Mouse (Mus musculus) E14TG2a.4 (cell line): ENCODE measurements at regions not wholly inside any gene's neighbourhood (a gene's known extent, or its start where the extent isn't known, plus 50 kb on each side); places are given as distances from the start of the nearest gene placed in this dataset.

Experiments
- CTCF ChIP-seq: conservative IDR thresholded peaks from 2 replicates; pipeline ENCODE4 v1.5.1; 2014; ENCODE audit warnings: low read length
- NANOG ChIP-seq: IDR thresholded peaks from 2 replicates; pipeline ENCODE4 v1.6.1; 2014; ENCODE audit warnings: borderline replicate concordance, low read length, mixed read lengths
- POU5F1 ChIP-seq: IDR thresholded peaks from 2 replicates; pipeline ENCODE4 v1.6.1; 2014; ENCODE audit warnings: low read length, borderline replicate concordance

- TF ChIP-seq CTCF (no peak), POU5F1 (no peak), NANOG (no peak)
These were observed 105.4 kb upstream of the Slc1a3 start for GRCm38 (mm10) chr15:8815958-8816357.
